Mouse (Mus musculus): ENCODE results near the gene Manea.
A peak's percentile ranks its signal among the peaks of the same experiment; 100 is the strongest.
"Not testable (repeated sequence)": the region's sequence is repeated elsewhere in the genome, so short reads cannot be mapped to it uniquely, and the experiment has no call there.

Manea gene

GRCm38 (mm10) chr4:26346443-26347106 is at the start of gene Manea:
TSS of gene Manea (minus strand) at chr4:26346891.
- DNase-seq = peak; percentile 96 to 97

GRCm38 (mm10) chr4:26354616-26355015 is 7.9 kb upstream of the Manea start:
- no peak for DNase-seq

- DNase-seq = no peak
These were observed 7.0 kb upstream of the Manea start for GRCm38 (mm10) chr4:26353643-26354231.

GRCm38 (mm10) chr4:26347239-26347638 is 548 bp upstream of the Manea start:
- no peak for DNase-seq

- DNase-seq = peak; percentile 3 to 15
These were observed 799 bp downstream of the Manea start for GRCm38 (mm10) chr4:26345741-26346442.

GRCm38 (mm10) chr4:26345080-26345479 is 1.6 kb downstream of the Manea start:
- no peak for DNase-seq

GRCm38 (mm10) chr4:26342346-26342745 is 4.3 kb downstream of the Manea start:
- DNase-seq = no peak

GRCm38 (mm10) chr4:26338604-26339003 is 8.1 kb downstream of the Manea start:
- no peak for DNase-seq

- no peak for DNase-seq
These were observed 10.1 kb downstream of the Manea start for GRCm38 (mm10) chr4:26336563-26336962.

- not testable (repeated sequence) for DNase-seq
These were observed 42.0 kb downstream of the Manea start for GRCm38 (mm10) chr4:26304731-26305130.

GRCm38 (mm10) chr4:26277112-26277716 is 69.5 kb downstream of the Manea start:
- no peak for DNase-seq

GRCm38 (mm10) chr4:26276264-26276663 is 70.4 kb downstream of the Manea start:
- DNase-seq = no peak

GRCm38 (mm10) chr4:26275769-26276168 is 70.9 kb downstream of the Manea start:
- no peak for DNase-seq
